Mouse (Mus musculus) hindbrain, embryonic 11.5 days (tissue): ENCODE measurements around the gene Gtf3c4. TPM values are rescaled to one million over a fixed set of nuclear protein-coding genes. Genes with fewer than 3 reads are reported as not detected.

Source experiments
- ATAC-seq: fragments of 200-750 bp; cut with Nextera tagmentation; 2 replicates; pipeline ENCODE4 v1.8.0; 2017; ENCODE audit warnings: mild to moderate bottlenecking, moderate TSS enrichment, moderate library complexity; ENCODE audit not compliant: low FRiP score
- DNase-seq: peaks from one replicate; pipeline ENCODE4 v3.0.0-alpha.2; 2015; ENCODE audit warnings: low spot score
- H3K27ac ChIP-seq: fragments of 300-500 bp; sonication (generic); 2 replicates; pipeline ENCODE4 v1.5.1; 2014; ENCODE audit warnings: mild to moderate bottlenecking, low read depth, low read length
- H3K27me3 ChIP-seq: fragments of 300-500 bp; sonication (generic); 2 replicates; pipeline ENCODE4 v1.6.1; 2014; ENCODE audit warnings: mild to moderate bottlenecking, low read length, moderate library complexity, mixed read lengths; ENCODE audit not compliant: control insufficient read depth, insufficient read depth
- H3K36me3 ChIP-seq: fragments of 300-500 bp; sonication (generic); 2 replicates; pipeline ENCODE4 v1.6.1; 2014; ENCODE audit warnings: mild to moderate bottlenecking, low read length, moderate library complexity, mixed read lengths; ENCODE audit not compliant: control insufficient read depth, insufficient read depth
- H3K4me1 ChIP-seq: fragments of 300-500 bp; sonication (generic); replicated peaks from 2 replicates; pipeline ENCODE4 v1.6.1; 2014; ENCODE audit warnings: low read length, mixed read lengths; ENCODE audit not compliant: control insufficient read depth, insufficient read depth
- H3K4me2 ChIP-seq: fragments of 300-500 bp; sonication (generic); replicated peaks from 2 replicates; pipeline ENCODE4 v1.6.1; 2014; ENCODE audit warnings: mild to moderate bottlenecking, low read depth, low read length
- H3K4me3 ChIP-seq: fragments of 300-500 bp; sonication (generic); 2 replicates; pipeline ENCODE4 v1.5.1; 2014; ENCODE audit warnings: low read depth, low read length
- H3K9ac ChIP-seq: fragments of 300-500 bp; sonication (generic); 2 replicates; pipeline ENCODE4 v1.6.1; 2014; ENCODE audit warnings: low read depth, low read length
- H3K9me3 ChIP-seq: fragments of 300-500 bp; sonication (generic); 2 replicates; pipeline ENCODE4 v1.6.1; 2016; ENCODE audit warnings: low read length; ENCODE audit not compliant: control insufficient read depth
- WGBS: fragments of 180-500 bp; shearing (Covaris S2); extraction: QIAGEN DNeasy Blood & Tissue Kit; methylation state at CpG from one replicate; pipeline ENCODE4 v1.1.7; 2014; 5-methylcytosine and 5-hydroxymethylcytosine counted together
- polyA plus RNA-seq: library from polyadenylated mRNA; unstranded; fragments of >200 nt; fragmentation: Nextera tagmentation; extraction: Ambion mirVana; gene quantifications from 2 replicates; pipeline ENCODE4 v1.2.1, GENCODE M21; 2014

Gtf3c4 gene
- polyA plus RNA-seq, result 29.5 and 33.3 TPM in 2 replicates

GRCm38 (mm10) chr2:28840222-28840951, at the start of gene Gtf3c4, which contains the start of gene Ddx31:
Gene Gtf3c4, minus strand, starts transcription at chr2:28840360.
Gene Ddx31, plus strand, starts transcription at chr2:28840406.
- peak; percentile 96 for ATAC-seq
- under 1% methylated on average over 63 of the region's 63 CpGs for WGBS
- peak within 1 kb of the TSS; percentile 82 for H3K27ac ChIP-seq

GRCm38 (mm10) chr2:28884914-28885313, 44.8 kb upstream of the Gtf3c4 start:
- H3K4me2 ChIP-seq, result no peak overlapping the region
- no peak overlapping the region for H3K9ac ChIP-seq
- H3K4me1 ChIP-seq, result no peaks in the 10 kb centered on the region
- DNase-seq (no peak), ATAC-seq (no peak)
- 80% methylated on average over 4 of the region's 4 CpGs for WGBS
- H3K36me3 ChIP-seq, result 0 out of 2 replicates have a peak, but pooled peaks cover 3% of the 10 kb centered on the region
- H3K27me3 ChIP-seq, result no peaks in the 10 kb centered on the region
- H3K27ac ChIP-seq, result no peak overlapping the region
- H3K9me3 ChIP-seq, result no peaks in the 10 kb centered on the region
- H3K4me3 ChIP-seq, result no peak overlapping the region

More at GRCm38 (mm10) chr2:28840222-28840951, at the start of gene Gtf3c4, which contains the start of gene Ddx31:
- DNase-seq, result peak; percentile 97
- Histone ChIP-seq H3K9ac (peak within 1 kb of the TSS; percentile 95), H3K4me1 (peaks cover 3% of the 10 kb centered on the region), H3K9me3 (no peaks in the 10 kb centered on the region), H3K4me3 (peak within 1 kb of the TSS; percentile 98), H3K36me3 (no peaks in the 10 kb centered on the region), H3K4me2 (peak within 1 kb of the TSS; percentile 83), H3K27me3 (no peaks in the 10 kb centered on the region)

- Histone ChIP-seq H3K36me3 (0 out of 2 replicates have a peak, but pooled peaks cover 3% of the 10 kb centered on the region), H3K27ac (no peak overlapping the region), H3K27me3 (no peaks in the 10 kb centered on the region), H3K4me2 (no peak overlapping the region), H3K4me1 (no peaks in the 10 kb centered on the region), H3K9me3 (no peaks in the 10 kb centered on the region), H3K9ac (no peak overlapping the region), H3K4me3 (no peak overlapping the region)
- DNase-seq (no peak), ATAC-seq (no peak)
- WGBS, result 81% methylated on average over 6 of the region's 6 CpGs
These were observed 42.8 kb upstream of the Gtf3c4 start for GRCm38 (mm10) chr2:28882826-28883485.

- ATAC-seq (no peak), DNase-seq (no peak)
These were observed 41.9 kb upstream of the Gtf3c4 start for GRCm38 (mm10) chr2:28882047-28882446.

GRCm38 (mm10) chr2:28881275-28881674, 41.1 kb upstream of the Gtf3c4 start:
- Histone ChIP-seq H3K9ac (no peak overlapping the region), H3K27ac (no peak overlapping the region), H3K4me2 (no peak overlapping the region), H3K27me3 (no peaks in the 10 kb centered on the region), H3K4me1 (no peaks in the 10 kb centered on the region), H3K9me3 (no peaks in the 10 kb centered on the region), H3K36me3 (no peaks in the 10 kb centered on the region), H3K4me3 (no peak overlapping the region)
- no peak for ATAC-seq
- 94% methylated on average over 3 of the region's 3 CpGs for WGBS
- no peak for DNase-seq

More at GRCm38 (mm10) chr2:28882047-28882446, 41.9 kb upstream of the Gtf3c4 start:
- H3K4me3 ChIP-seq, result no peak overlapping the region
- 0 out of 2 replicates have a peak, but pooled peaks cover under 1% of the 10 kb centered on the region for H3K36me3 ChIP-seq
- H3K27me3 ChIP-seq, result no peaks in the 10 kb centered on the region
- 89% methylated on average over 3 of the region's 3 CpGs for WGBS
- no peaks in the 10 kb centered on the region for H3K4me1 ChIP-seq
- H3K9me3 ChIP-seq, result no peaks in the 10 kb centered on the region
- H3K9ac ChIP-seq, result no peak overlapping the region
- H3K4me2 ChIP-seq, result no peak overlapping the region
- H3K27ac ChIP-seq, result no peak overlapping the region

- WGBS, result 94% methylated on average over 11 of the region's 11 CpGs
These were observed 35.4 kb upstream of the Gtf3c4 start for GRCm38 (mm10) chr2:28875554-28875953.

GRCm38 (mm10) chr2:28867495-28867894, 27.3 kb upstream of the Gtf3c4 start:
- H3K4me1 ChIP-seq, result no peaks in the 10 kb centered on the region
- no peaks in the 10 kb centered on the region for H3K27me3 ChIP-seq
- no peaks in the 10 kb centered on the region for H3K36me3 ChIP-seq
- H3K9ac ChIP-seq, result no peak overlapping the region
- no peak overlapping the region for H3K27ac ChIP-seq
- WGBS, result 80% methylated on average over 7 of the region's 7 CpGs
- DNase-seq, result no peak
- no peak overlapping the region for H3K4me2 ChIP-seq
- no peak overlapping the region for H3K4me3 ChIP-seq
- H3K9me3 ChIP-seq, result no peaks in the 10 kb centered on the region
- ATAC-seq, result no peak

More at GRCm38 (mm10) chr2:28875554-28875953, 35.4 kb upstream of the Gtf3c4 start:
- Histone ChIP-seq H3K9ac (no peak overlapping the region), H3K4me3 (no peak overlapping the region), H3K9me3 (no peaks in the 10 kb centered on the region), H3K4me2 (no peak overlapping the region), H3K4me1 (no peaks in the 10 kb centered on the region), H3K27me3 (no peaks in the 10 kb centered on the region), H3K36me3 (no peaks in the 10 kb centered on the region), H3K27ac (no peak overlapping the region)
- ATAC-seq (no peak), DNase-seq (no peak)

- Histone ChIP-seq H3K4me3 (no peak overlapping the region), H3K4me1 (no peaks in the 10 kb centered on the region), H3K27ac (no peak overlapping the region), H3K9me3 (no peaks in the 10 kb centered on the region), H3K4me2 (no peak overlapping the region), H3K27me3 (no peaks in the 10 kb centered on the region), H3K36me3 (peaks cover 8% of the 10 kb centered on the region; the same call in 1 of the 2 replicates), H3K9ac (no peak overlapping the region)
- DNase-seq, result no peak
- ATAC-seq, result no peak
These were observed 23.7 kb upstream of the Gtf3c4 start for GRCm38 (mm10) chr2:28863857-28864256.
